Mouse (Mus musculus) liver, embryonic 12.5 days (tissue): ENCODE results near the gene Hist1h2bg. TPM values are rescaled to one million over a fixed set of nuclear protein-coding genes. Genes with fewer than 3 reads are reported as not detected.
A peak's percentile ranks its signal among the peaks of the same experiment; 100 is the strongest.

Source experiments
- ATAC-seq: fragments of 200-750 bp; cut with Nextera tagmentation; 2 replicates; pipeline ENCODE4 v1.8.0; 2017; ENCODE audit warnings: moderate number of reproducible peaks, mild to moderate bottlenecking, moderate library complexity
- H3K27ac ChIP-seq: fragments of 300-500 bp; sonication (generic); 2 replicates; pipeline ENCODE4 v1.5.1; 2016; ENCODE audit warnings: mild to moderate bottlenecking
- H3K27me3 ChIP-seq: fragments of 300-500 bp; sonication (generic); replicated peaks from 2 replicates; pipeline ENCODE4 v1.6.1; 2016; ENCODE audit warnings: mild to moderate bottlenecking, moderate library complexity
- H3K36me3 ChIP-seq: fragments of 300-500 bp; sonication (generic); 2 replicates; pipeline ENCODE4 v1.6.1; 2016; ENCODE audit warnings: mild to moderate bottlenecking, moderate library complexity
- H3K4me1 ChIP-seq: fragments of 300-500 bp; sonication (generic); 2 replicates; pipeline ENCODE4 v1.6.1; 2016
- H3K4me2 ChIP-seq: fragments of 300-500 bp; sonication (generic); 2 replicates; pipeline ENCODE4 v1.6.1; 2016; ENCODE audit warnings: mild to moderate bottlenecking, moderate library complexity
- H3K4me3 ChIP-seq: fragments of 300-500 bp; sonication (generic); 2 replicates; pipeline ENCODE4 v1.5.1; 2016; ENCODE audit warnings: mild to moderate bottlenecking, moderate library complexity
- H3K9ac ChIP-seq: fragments of 300-500 bp; sonication (generic); 2 replicates; pipeline ENCODE4 v1.6.1; 2016; ENCODE audit warnings: mild to moderate bottlenecking, moderate library complexity
- H3K9me3 ChIP-seq: fragments of 300-500 bp; sonication (generic); replicated peaks from 2 replicates; pipeline ENCODE4 v1.6.1; 2016; ENCODE audit warnings: mild to moderate bottlenecking, moderate library complexity
- WGBS: fragments of 180-500 bp; shearing (Covaris S2); methylation state at CpG from one replicate; pipeline ENCODE4 v1.1.7; 2016; ENCODE audit not compliant: insufficient replicate concordance; 5-methylcytosine and 5-hydroxymethylcytosine counted together
- microRNA-seq: library from miRNA; unstranded; fragments of <30 nt; microRNA quantifications from one replicate; pipeline ENCODE4, GENCODE M21; 2017
- polyA plus RNA-seq: library from polyadenylated mRNA; unstranded; fragments of >200 nt; fragmentation: Nextera tagmentation; extraction: Ambion mirVana; gene quantifications from 2 replicates; pipeline ENCODE4 v1.2.1, GENCODE M21; 2016

Gene Hist1h2bg
- polyA plus RNA-seq, 1 experiment from 2014 or later: 14.4 TPM

GRCm38 (mm10) chr13:23620056-23620732 is 49.0 kb downstream of the Hist1h2bg start:
- ATAC-seq: no peak
- H3K27ac ChIP-seq: peak overlapping the region; percentile 100
- no peaks in the 10 kb centered on the region for H3K36me3 ChIP-seq
- H3K4me2 ChIP-seq: peak overlapping the region; percentile 90
- H3K27me3 ChIP-seq: peaks cover 3% of the 10 kb centered on the region; the same call in 1 of the 2 replicates
- peaks cover 28% of the 10 kb centered on the region for H3K4me1 ChIP-seq
- H3K9ac ChIP-seq: peak overlapping the region; percentile 97
- H3K9me3 ChIP-seq: no peaks in the 10 kb centered on the region
- 29% methylated on average over 12 of the region's 12 CpGs for WGBS
- H3K4me3 ChIP-seq: peak overlapping the region; percentile 72

GRCm38 (mm10) chr13:23620733-23621531 is 49.7 kb downstream of the Hist1h2bg start, which contains the start of gene Hist1h2be:
Gene Hist1h2be, minus strand, starts transcription at chr13:23621124.
- under 1% methylated on average over 27 of the region's 27 CpGs for WGBS
- Histone ChIP-seq H3K4me2 (peak within 1 kb of the TSS; percentile 90), H3K36me3 (no peaks in the 10 kb centered on the region), H3K4me3 (peak within 1 kb of the TSS; percentile 72), H3K27me3 (peaks cover 8% of the 10 kb centered on the region; the same call in 1 of the 2 replicates), H3K9ac (peak within 1 kb of the TSS; percentile 97), H3K9me3 (no peaks in the 10 kb centered on the region), H3K4me1 (peaks cover 28% of the 10 kb centered on the region), H3K27ac (peak within 1 kb of the TSS; percentile 100)
- peak; percentile 73 for ATAC-seq

Small RNA genes lying within 50 kb of the gene (microRNA-seq; reads per million reads assigned to microRNA genes)
- gene Gm44297 (2.8 reads per million), gene Gm44359 (not detected), gene Gm44394 (not detected)

Other genes starting within 250 kb of the Hist1h2bg start
- 19.5 and 21.6 TPM in 2 replicates for gene Zfp322a, start 202.2 kb upstream of the Hist1h2bg start, polyA plus RNA-seq
- gene Abt1, start 147.5 kb upstream of the Hist1h2bg start, polyA plus RNA-seq: 8.8 and 9.6 TPM in 2 replicates
- 1.9 and 2.5 TPM in 2 replicates for gene Btn1a1, start 105.5 kb upstream of the Hist1h2bg start, polyA plus RNA-seq
- gene Btn2a2, start 82.5 kb upstream of the Hist1h2bg start, polyA plus RNA-seq: 0.07 TPM in 1 of 2 replicates, not detected in the other
- gene Hist1h4h, start 40.3 kb upstream of the Hist1h2bg start, polyA plus RNA-seq: 4.4 and 4.7 TPM in 2 replicates
- 7.8 and 13.9 TPM in 2 replicates for gene Hist1h2af, start 37.5 kb upstream of the Hist1h2bg start, polyA plus RNA-seq
- 12.9 and 16.3 TPM in 2 replicates for gene Hist1h3g, start 36.0 kb upstream of the Hist1h2bg start, polyA plus RNA-seq
- 1.4 and 1.5 TPM in 2 replicates for gene Hist1h2bh, start 28.0 kb upstream of the Hist1h2bg start, polyA plus RNA-seq
- 1.3 and 1.6 TPM in 2 replicates for gene Hist1h3f, start 27.3 kb upstream of the Hist1h2bg start, polyA plus RNA-seq
- 1.1 and 1.6 TPM in 2 replicates for gene Hist1h4f, start 19.7 kb upstream of the Hist1h2bg start, polyA plus RNA-seq
- gene Hist1h1d, start 18.1 kb upstream of the Hist1h2bg start, polyA plus RNA-seq: 0.89 and 0.93 TPM in 2 replicates
- gene Hist1h3e, start 9.0 kb upstream of the Hist1h2bg start, polyA plus RNA-seq: 4.9 and 6.2 TPM in 2 replicates
- gene Hist1h2ae, start 176 bp upstream of the Hist1h2bg start, polyA plus RNA-seq: 106 and 109 TPM in 2 replicates
- 7.1 and 9.9 TPM in 2 replicates for gene Hist1h2bf, start 2.8 kb downstream of the Hist1h2bg start, polyA plus RNA-seq
- 1.2 and 3.1 TPM in 2 replicates for gene Hist1h2ad, start 3.0 kb downstream of the Hist1h2bg start, polyA plus RNA-seq
- gene Hist1h3d, start 4.4 kb downstream of the Hist1h2bg start, polyA plus RNA-seq: 5.3 and 6.2 TPM in 2 replicates
- gene Hist1h4d, start 10.2 kb downstream of the Hist1h2bg start, polyA plus RNA-seq: 128 and 134 TPM in 2 replicates
- gene Hist1h2be, start 49.7 kb downstream of the Hist1h2bg start, polyA plus RNA-seq: 2.1 and 2.2 TPM in 2 replicates
- gene Hist1h1e, start 51.2 kb downstream of the Hist1h2bg start, polyA plus RNA-seq: 26.5 and 27.9 TPM in 2 replicates
- gene Hist1h2ac, start 112.6 kb downstream of the Hist1h2bg start, polyA plus RNA-seq: 0.91 and 1.3 TPM in 2 replicates
- gene Hist1h2bc, start 112.8 kb downstream of the Hist1h2bg start, polyA plus RNA-seq: 75.3 and 75.6 TPM in 2 replicates
- gene Hist1h1t, start 124.4 kb downstream of the Hist1h2bg start, polyA plus RNA-seq: not detected in 2 replicates
- 8.6 and 11.6 TPM in 2 replicates for gene Hist1h4c, start 127.1 kb downstream of the Hist1h2bg start, polyA plus RNA-seq
- 4.9 and 5.7 TPM in 2 replicates for gene Hfe, start 139.5 kb downstream of the Hist1h2bg start, polyA plus RNA-seq
- 56.9 and 57.2 TPM in 2 replicates for gene Hist1h1c, start 167.4 kb downstream of the Hist1h2bg start, polyA plus RNA-seq
- 4.8 and 6.7 TPM in 2 replicates for gene Hist1h3c, start 174.2 kb downstream of the Hist1h2bg start, polyA plus RNA-seq
- gene Hist1h2bb, start 175.3 kb downstream of the Hist1h2bg start, polyA plus RNA-seq: 4.6 and 5.5 TPM in 2 replicates
- gene Hist1h2ab, start 179.7 kb downstream of the Hist1h2bg start, polyA plus RNA-seq: 70.3 TPM in 2 replicates
- gene Hist1h3b, start 180.9 kb downstream of the Hist1h2bg start, polyA plus RNA-seq: 15.2 and 16.6 TPM in 2 replicates
- gene Hist1h4b, start 185.6 kb downstream of the Hist1h2bg start, polyA plus RNA-seq: 4.5 and 5.7 TPM in 2 replicates
- gene Hist1h4a, start 189.8 kb downstream of the Hist1h2bg start, polyA plus RNA-seq: 0.44 and 0.93 TPM in 2 replicates
- gene Hist1h3a, start 191.0 kb downstream of the Hist1h2bg start, polyA plus RNA-seq: 5.5 and 6.8 TPM in 2 replicates
- 4.9 and 5.8 TPM in 2 replicates for gene Hist1h1a, start 192.3 kb downstream of the Hist1h2bg start, polyA plus RNA-seq
- gene Trim38, start 198.5 kb downstream of the Hist1h2bg start, polyA plus RNA-seq: not detected in 2 replicates
- 0.35 and 0.43 TPM in 2 replicates for gene Slc17a2, start 235.6 kb downstream of the Hist1h2bg start, polyA plus RNA-seq